8 mouse cellular contexts compared by ENCODE assay signal in genomic region chr19:5801432-5801964, GRCm38 (mm10). TPM values are rescaled to one million over a fixed set of nuclear protein-coding genes. Genes with fewer than 3 reads are reported as not detected.
A peak's percentile ranks its signal among the peaks of the same experiment; 100 is the strongest.
DNase-seq lines count a peak whose midpoint lies in the region; ATAC-seq and TF ChIP-seq lines count a peak whose summit lies in the region.

No protein-coding gene starts in this region.

- peaks cover 25% of the 10 kb centered on the region for H3K4me1 ChIP-seq in kidney, postnatal 0 days (replicated peaks; ENCODE audit: insufficient read depth, low read length)
- H3K4me1 ChIP-seq in bone marrow macrophage, adult 2 months (ENCODE audit: control insufficient read depth, insufficient read depth, low read length), result peaks cover 26% of the 10 kb centered on the region
- H3K4me1 ChIP-seq in hindbrain, embryonic 16.5 days (ENCODE audit: control insufficient read depth, insufficient read depth, low read depth, low read length), result peaks cover 26% of the 10 kb centered on the region

- H3K4me2 ChIP-seq in kidney, postnatal 0 days (ENCODE audit: low read length), result peak overlapping the region; percentile 65
- H3K4me2 ChIP-seq in hindbrain, embryonic 16.5 days (ENCODE audit: low read length), result peak overlapping the region; percentile 98

- H3K27ac ChIP-seq in kidney, postnatal 0 days, result peak overlapping the region; percentile 100
- H3K27ac ChIP-seq in bone marrow macrophage, adult 2 months (ENCODE audit: insufficient read depth, low read depth, low read length), result peak overlapping the region; percentile 98
- H3K27ac ChIP-seq in hindbrain, embryonic 16.5 days (ENCODE audit: low read depth, low read length), result peak overlapping the region; percentile 86

- peak overlapping the region; percentile 95 for H3K9ac ChIP-seq in kidney, postnatal 0 days (ENCODE audit: low read depth, low read length)
- H3K9ac ChIP-seq in hindbrain, embryonic 16.5 days (ENCODE audit: low read depth, low read length), result peak overlapping the region; percentile 96

- WGBS in kidney, postnatal 0 days, result 0% methylated on average over 3 of the region's 3 CpGs
- 2% methylated on average over 3 of the region's 3 CpGs for WGBS in hindbrain, embryonic 16.5 days

- H3K36me3 ChIP-seq in kidney, postnatal 0 days (ENCODE audit: insufficient read depth, low read length), result peaks cover 20% of the 10 kb centered on the region
- H3K36me3 ChIP-seq in hindbrain, embryonic 16.5 days (ENCODE audit: control insufficient read depth, insufficient read depth, low read length), result peaks cover 14% of the 10 kb centered on the region

- DNase-seq in kidney, postnatal 0 days (ENCODE audit: low spot score), result peak; percentile 56
- no peak for DNase-seq in kidney, postnatal 14 days
- DNase-seq in naive thymus-derived CD4-positive, alpha-beta T cell, adult 2 months (ENCODE audit: low read depth), result peak; percentile 62
- DNase-seq in urinary bladder, postnatal 14 days (ENCODE audit: low spot score), result no peak
- no peak for DNase-seq in frontal cortex, postnatal 25 days (ENCODE audit: low spot score in 2 of 2)
- DNase-seq in thymus, postnatal 25 days, result no peak

- H3K4me3 ChIP-seq in kidney, postnatal 0 days (replicated peaks; ENCODE audit: low read depth, low read length), result peak overlapping the region; percentile 84
- peak overlapping the region; percentile 71 for H3K4me3 ChIP-seq in bone marrow macrophage, adult 2 months (ENCODE audit: insufficient read depth, low read length)
- peak overlapping the region; percentile 97 for H3K4me3 ChIP-seq in hindbrain, embryonic 16.5 days (ENCODE audit: low read length)

- no peak for TF ChIP-seq POLR2A in bone marrow macrophage, adult 2 months (IDR thresholded peaks at IDR 0.05; ENCODE audit: borderline replicate concordance, low read depth, low read length)

- no peak for ATAC-seq in kidney, postnatal 0 days (replicated peaks; ENCODE audit: low FRiP score, low read depth)
- no peak for ATAC-seq in hindbrain, embryonic 16.5 days

- H3K9me3 ChIP-seq in kidney, postnatal 0 days (replicated peaks; ENCODE audit: low read length), result no peaks in the 10 kb centered on the region
- H3K9me3 ChIP-seq in hindbrain, embryonic 16.5 days (ENCODE audit: control insufficient read depth, low read length), result no peaks in the 10 kb centered on the region

- no peaks in the 10 kb centered on the region for H3K27me3 ChIP-seq in kidney, postnatal 0 days (ENCODE audit: insufficient read depth, low read length)
- no peaks in the 10 kb centered on the region for H3K27me3 ChIP-seq in hindbrain, embryonic 16.5 days (replicated peaks; ENCODE audit: control insufficient read depth, insufficient read depth, low read length)

- TF ChIP-seq CTCF in kidney, postnatal 0 days (IDR thresholded peaks at IDR 0.05; ENCODE audit: low read depth), result no peak
- TF ChIP-seq CTCF in bone marrow macrophage, adult 2 months (IDR thresholded peaks at IDR 0.05; ENCODE audit: low read depth, low read length), result no peak

RNA-seq across cellular contexts. Expression of gene Scyl1, which starts 30.3 kb away (rescaled TPM):
- polyA plus RNA-seq in kidney, postnatal 0 days (2015; fragmentation: Nextera tagmentation; extraction: Ambion mirVana), result 63.5 and 65.1 TPM in 2 replicates
- polyA plus RNA-seq in bone marrow macrophage, adult 2 months (2012; ENCODE audit: insufficient read depth, insufficient read length, missing spikeins), result 46.7 and 48.3 TPM in 2 replicates
- 83.2 and 93.9 TPM in 2 replicates for polyA plus RNA-seq in hindbrain, embryonic 16.5 days (2015; fragmentation: Nextera tagmentation; extraction: Ambion mirVana)

Comparison
In these comparisons a context has a peak if more than half of its experiments do, and no peak if none do; other contexts are left out.
1. DNase-seq: peak in kidney, postnatal 0 days (single experiment) and naive thymus-derived CD4-positive, alpha-beta T cell, adult 2 months (single experiment); none in kidney, postnatal 14 days (single experiment), urinary bladder, postnatal 14 days (single experiment), frontal cortex, postnatal 25 days (0 of 2) and thymus, postnatal 25 days (single experiment).
2. Peak in every context shown above with its lines, with median percentiles within 50 percentile points of each other: H3K27ac ChIP-seq and H3K4me3 ChIP-seq.